Mouse (Mus musculus) stomach, embryonic 16.5 days (tissue): ENCODE data around the gene Tex30. TPM values are rescaled to one million over a fixed set of nuclear protein-coding genes. Genes with fewer than 3 reads are reported as not detected.
"Not testable (repeated sequence)": the region's sequence is repeated elsewhere in the genome, so short reads cannot be mapped to it uniquely, and the experiment has no call there.

ENCODE experiments used
- ATAC-seq: fragments of 200-750 bp; cut with Nextera tagmentation; 2 replicates; pipeline ENCODE4 v1.8.0; 2017; ENCODE audit warnings: moderate number of reproducible peaks, moderate TSS enrichment; ENCODE audit not compliant: insufficient read depth, low FRiP score
- H3K27ac ChIP-seq: fragments of 300-500 bp; sonication (generic); 2 replicates; pipeline ENCODE4 v1.5.1; 2014; ENCODE audit warnings: low read length
- H3K27me3 ChIP-seq: fragments of 300-500 bp; sonication (generic); 2 replicates; pipeline ENCODE4 v1.6.1; 2014; ENCODE audit warnings: low read length, control low read depth, mixed read lengths; ENCODE audit not compliant: control insufficient read depth, insufficient read depth
- H3K36me3 ChIP-seq: fragments of 300-500 bp; sonication (generic); 2 replicates; pipeline ENCODE4 v1.6.1; 2014; ENCODE audit warnings: low read length; ENCODE audit not compliant: control insufficient read depth, insufficient read depth
- H3K4me1 ChIP-seq: fragments of 300-500 bp; sonication (generic); 2 replicates; pipeline ENCODE4 v1.6.1; 2014; ENCODE audit warnings: low read length, control low read depth, mixed read lengths; ENCODE audit not compliant: control insufficient read depth, insufficient read depth
- H3K4me2 ChIP-seq: fragments of 300-500 bp; sonication (generic); 2 replicates; pipeline ENCODE4 v1.6.1; 2014; ENCODE audit warnings: low read depth, low read length, mixed read lengths
- H3K4me3 ChIP-seq: fragments of 300-500 bp; sonication (generic); replicated peaks from 2 replicates; pipeline ENCODE4 v1.5.1; 2014; ENCODE audit warnings: mild to moderate bottlenecking, low read length
- H3K9ac ChIP-seq: fragments of 300-500 bp; sonication (generic); 2 replicates; pipeline ENCODE4 v1.6.1; 2014; ENCODE audit warnings: low read length
- H3K9me3 ChIP-seq: fragments of 300-500 bp; sonication (generic); replicated peaks from 2 replicates; pipeline ENCODE4 v1.6.1; 2016; ENCODE audit warnings: low read length, control low read depth; ENCODE audit not compliant: control insufficient read depth
- WGBS: fragments of 180-500 bp; shearing (Covaris S2); extraction: QIAGEN DNeasy Blood & Tissue Kit; methylation state at CpG from one replicate; pipeline ENCODE4 v1.1.7; 2014; 5-methylcytosine and 5-hydroxymethylcytosine counted together
- polyA plus RNA-seq: library from polyadenylated mRNA; unstranded; fragments of >200 nt; fragmentation: Nextera tagmentation; extraction: Ambion mirVana; gene quantifications from 2 replicates; pipeline ENCODE4 v1.2.1, GENCODE M21; 2015

Tex30 gene
- polyA plus RNA-seq, 1 experiment from 2014 or later = 66.0 TPM

GRCm38 (mm10) chr1:44057805-44058204, 44.4 kb downstream of the Tex30 start:
- no peaks in the 10 kb centered on the region for H3K36me3 ChIP-seq
- ATAC-seq = no peak
- H3K27ac ChIP-seq = no peak overlapping the region
- H3K4me1 ChIP-seq = no peaks in the 10 kb centered on the region
- no peak overlapping the region for H3K4me3 ChIP-seq
- 82% methylated on average over 3 of the region's 3 CpGs for WGBS
- no peaks in the 10 kb centered on the region for H3K9me3 ChIP-seq
- no peak overlapping the region for H3K9ac ChIP-seq
- no peak overlapping the region for H3K4me2 ChIP-seq
- no peaks in the 10 kb centered on the region for H3K27me3 ChIP-seq

- 60% methylated on average over 2 of the region's 2 CpGs for WGBS
- H3K36me3 ChIP-seq = no peaks in the 10 kb centered on the region
- no peak overlapping the region for H3K27ac ChIP-seq
- no peak for ATAC-seq
- no peak overlapping the region for H3K9ac ChIP-seq
- no peak overlapping the region for H3K4me2 ChIP-seq
- H3K9me3 ChIP-seq = no peaks in the 10 kb centered on the region
- H3K4me1 ChIP-seq = no peaks in the 10 kb centered on the region
- H3K4me3 ChIP-seq = no peak overlapping the region
- no peaks in the 10 kb centered on the region for H3K27me3 ChIP-seq
Measured at GRCm38 (mm10) chr1:44046556-44046955, 55.7 kb downstream of the Tex30 start.

GRCm38 (mm10) chr1:44045689-44046088, 56.6 kb downstream of the Tex30 start:
- WGBS = 83% methylated on average over 5 of the region's 5 CpGs
- not testable (repeated sequence) for H3K27ac ChIP-seq, H3K27me3 ChIP-seq, H3K9ac ChIP-seq, H3K4me3 ChIP-seq, H3K4me1 ChIP-seq, H3K36me3 ChIP-seq, H3K4me2 ChIP-seq, ATAC-seq, H3K9me3 ChIP-seq

GRCm38 (mm10) chr1:44042555-44042915, 59.7 kb downstream of the Tex30 start:
- H3K36me3 ChIP-seq = no peaks in the 10 kb centered on the region
- no peak overlapping the region for H3K27ac ChIP-seq
- WGBS = 3% methylated on average over 6 of the region's 6 CpGs
- no peaks in the 10 kb centered on the region for H3K9me3 ChIP-seq
- ATAC-seq = peak; percentile 53; the same call in 1 of the 2 replicates
- no peaks in the 10 kb centered on the region for H3K4me1 ChIP-seq
- H3K9ac ChIP-seq = peak overlapping the region; percentile 72
- H3K4me3 ChIP-seq = peak overlapping the region; percentile 59
- H3K4me2 ChIP-seq = peak overlapping the region; percentile 76
- H3K27me3 ChIP-seq = no peaks in the 10 kb centered on the region

GRCm38 (mm10) chr1:44041797-44042554, 60.3 kb downstream of the Tex30 start:
- H3K27ac ChIP-seq = no peak overlapping the region
- peak overlapping the region; percentile 72 for H3K9ac ChIP-seq
- H3K4me2 ChIP-seq = peak overlapping the region; percentile 76
- peak overlapping the region; percentile 59 for H3K4me3 ChIP-seq
- no peaks in the 10 kb centered on the region for H3K27me3 ChIP-seq
- WGBS = 1% methylated on average over 17 of the region's 17 CpGs
- H3K9me3 ChIP-seq = no peaks in the 10 kb centered on the region
- no peaks in the 10 kb centered on the region for H3K4me1 ChIP-seq
- ATAC-seq = peak; percentile 58; the same call in 1 of the 2 replicates
- no peaks in the 10 kb centered on the region for H3K36me3 ChIP-seq

Other genes starting within 250 kb of the Tex30 start
- gene Tpp2, start 168.8 kb downstream of the Tex30 start, polyA plus RNA-seq = 56.3 and 62.6 TPM in 2 replicates
- 0.30 and 0.32 TPM in 2 replicates for gene Mettl21c, start 82.4 kb downstream of the Tex30 start, polyA plus RNA-seq
- 0.05 and 0.09 TPM in 2 replicates for gene Gm8251, start 40.5 kb downstream of the Tex30 start, polyA plus RNA-seq
- gene Kdelc1, start 16.4 kb upstream of the Tex30 start, polyA plus RNA-seq = 51.8 and 52.1 TPM in 2 replicates
- gene Bivm, start 16.5 kb upstream of the Tex30 start, polyA plus RNA-seq = 17.6 TPM in 2 replicates
- gene Ercc5, start 45.3 kb upstream of the Tex30 start, polyA plus RNA-seq = 18.9 and 19.2 TPM in 2 replicates
- 0.15 and 3.1 TPM in 2 replicates for gene Mettl21e, start 116.5 kb upstream of the Tex30 start, polyA plus RNA-seq